Mouse (Mus musculus) lung, adult 2 months (tissue): ENCODE measurements around the gene Tbck.

Experiments used
- CTCF ChIP-seq: fragments of 200-500 bp; IDR thresholded peaks from 2 replicates; pipeline ENCODE4 v1.5.1; 2011; ENCODE audit warnings: mild to moderate bottlenecking, low read length, control low read depth; ENCODE audit not compliant: insufficient read depth
- POLR2A ChIP-seq: fragments of 200-500 bp; IDR thresholded peaks from 2 replicates; pipeline ENCODE4 v1.6.1; 2011; ENCODE audit warnings: low read depth, mild to moderate bottlenecking, control low read depth, low read length, borderline replicate concordance; ENCODE audit errors: extremely low read depth

- TF ChIP-seq CTCF (no peak), POLR2A (no peak)
These were observed 165.7 kb downstream of the Tbck start for GRCm38 (mm10) chr3:132849669-132850068.
